Mouse (Mus musculus) heart, embryonic 14.5 days (tissue): ENCODE measurements around the gene 4430402I18Rik. TPM values are rescaled to one million over a fixed set of nuclear protein-coding genes. Genes with fewer than 3 reads are reported as not detected.
A peak's percentile ranks its signal among the peaks of the same experiment; 100 is the strongest.

Source experiments
- ATAC-seq: fragments of 200-750 bp; cut with Nextera tagmentation; 2 replicates; pipeline ENCODE4 v1.8.0; 2017; ENCODE audit warnings: low read depth, moderate TSS enrichment; ENCODE audit not compliant: insufficient number of reproducible peaks, insufficient read depth, low FRiP score
- H3K27ac ChIP-seq, 2 experiments: fragments of 200-500 bp in 1 of 2; fragments of 300-500 bp in 1 of 2; sonication (generic) in 1 of 2; replicated peaks in 1 of 2; 2 replicates each; pipeline ENCODE4 v1.5.1; 2012 to 2014; ENCODE audit warnings: low read depth in 2 of 2, low read length in 2 of 2, control low read depth in 1 of 2, mild to moderate bottlenecking in 1 of 2, mixed read lengths in 1 of 2; ENCODE audit not compliant: control insufficient read depth in 1 of 2, insufficient read depth in 1 of 2
- H3K27me3 ChIP-seq: fragments of 300-500 bp; sonication (generic); 2 replicates; pipeline ENCODE4 v1.6.1; 2014; ENCODE audit warnings: mild to moderate bottlenecking, low read length, control low read depth; ENCODE audit not compliant: control insufficient read depth, insufficient read depth
- H3K36me3 ChIP-seq: fragments of 300-500 bp; sonication (generic); 2 replicates; pipeline ENCODE4 v1.6.1; 2014; ENCODE audit warnings: mild to moderate bottlenecking, control low read depth, low read length, mixed read lengths; ENCODE audit not compliant: control insufficient read depth, insufficient read depth
- H3K4me1 ChIP-seq, 2 experiments: fragments of 200-500 bp in 1 of 2; fragments of 300-500 bp in 1 of 2; sonication (generic) in 1 of 2; 2 replicates each; pipeline ENCODE4 v1.6.1; 2012 to 2014; ENCODE audit warnings: low read length in 2 of 2, control low read depth in 1 of 2, mixed read lengths in 1 of 2; ENCODE audit not compliant: control insufficient read depth in 2 of 2, insufficient read depth in 2 of 2
- H3K4me2 ChIP-seq: fragments of 300-500 bp; sonication (generic); 2 replicates; pipeline ENCODE4 v1.6.1; 2014; ENCODE audit warnings: mild to moderate bottlenecking, low read length
- H3K4me3 ChIP-seq, 2 experiments: fragments of 200-500 bp in 1 of 2; fragments of 300-500 bp in 1 of 2; sonication (generic) in 1 of 2; 2 replicates each; pipeline ENCODE4 v1.5.1; 2012 to 2014; ENCODE audit warnings: low read length in 2 of 2, mild to moderate bottlenecking in 2 of 2, control low read depth in 1 of 2, low read depth in 1 of 2, moderate library complexity in 1 of 2; ENCODE audit not compliant: control insufficient read depth in 1 of 2, insufficient read depth in 1 of 2
- H3K9ac ChIP-seq: fragments of 300-500 bp; sonication (generic); 2 replicates; pipeline ENCODE4 v1.6.1; 2014; ENCODE audit warnings: mild to moderate bottlenecking, low read length
- H3K9me3 ChIP-seq: fragments of 300-500 bp; sonication (generic); 2 replicates; pipeline ENCODE4 v1.6.1; 2016; ENCODE audit warnings: low read length, control low read depth; ENCODE audit not compliant: control insufficient read depth
- WGBS: fragments of 180-500 bp; shearing (Covaris S2); extraction: QIAGEN DNeasy Blood & Tissue Kit; methylation state at CpG from one replicate; pipeline ENCODE4 v1.1.7; 2014; 5-methylcytosine and 5-hydroxymethylcytosine counted together
- polyA plus RNA-seq: library from polyadenylated mRNA; unstranded; fragments of >200 nt; fragmentation: Nextera tagmentation; extraction: Ambion mirVana; gene quantifications from 2 replicates; pipeline ENCODE4 v1.2.1, GENCODE M21; 2014

The 4430402I18Rik gene
- polyA plus RNA-seq, 1 experiment from 2014 or later, result 8.2 TPM

DNA sequence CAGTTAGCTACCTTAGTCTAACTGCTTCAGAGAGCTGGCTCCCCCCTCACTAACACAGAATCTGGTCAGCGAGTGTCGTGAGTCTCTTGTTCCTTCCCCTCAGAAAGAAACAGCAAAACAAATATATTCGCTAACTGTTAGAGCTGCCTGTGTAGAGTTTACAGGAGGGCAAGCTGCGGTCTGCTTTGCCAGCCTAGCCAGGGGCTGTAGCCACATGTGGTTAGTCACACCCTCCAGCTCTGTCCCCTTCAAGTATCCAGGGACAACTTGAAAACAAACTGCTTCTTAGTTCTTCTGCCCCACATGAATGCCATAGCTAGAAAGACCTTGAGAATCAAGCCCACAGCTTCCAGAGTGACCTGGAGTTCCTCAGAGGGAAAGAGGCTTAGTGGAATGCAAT, 26.3 kb downstream of the 4430402I18Rik start:
- H3K36me3 ChIP-seq, result no peaks in the 10 kb centered on the region
- H3K9ac ChIP-seq, result no peak overlapping the region
- H3K27ac ChIP-seq, result peak overlapping the region; percentile 30 to 88; a peak in 3 of 4 replicates
- H3K4me3 ChIP-seq, result no peak overlapping the region
- H3K9me3 ChIP-seq, result no peaks in the 10 kb centered on the region
- no peaks in the 10 kb centered on the region for H3K27me3 ChIP-seq
- no peak overlapping the region for H3K4me2 ChIP-seq
- WGBS, result 46% methylated on average over 4 of the region's 4 CpGs
- ATAC-seq, result no peak
- peaks cover 12 to 20% of the 10 kb centered on the region in 2 experiments for H3K4me1 ChIP-seq

DNA sequence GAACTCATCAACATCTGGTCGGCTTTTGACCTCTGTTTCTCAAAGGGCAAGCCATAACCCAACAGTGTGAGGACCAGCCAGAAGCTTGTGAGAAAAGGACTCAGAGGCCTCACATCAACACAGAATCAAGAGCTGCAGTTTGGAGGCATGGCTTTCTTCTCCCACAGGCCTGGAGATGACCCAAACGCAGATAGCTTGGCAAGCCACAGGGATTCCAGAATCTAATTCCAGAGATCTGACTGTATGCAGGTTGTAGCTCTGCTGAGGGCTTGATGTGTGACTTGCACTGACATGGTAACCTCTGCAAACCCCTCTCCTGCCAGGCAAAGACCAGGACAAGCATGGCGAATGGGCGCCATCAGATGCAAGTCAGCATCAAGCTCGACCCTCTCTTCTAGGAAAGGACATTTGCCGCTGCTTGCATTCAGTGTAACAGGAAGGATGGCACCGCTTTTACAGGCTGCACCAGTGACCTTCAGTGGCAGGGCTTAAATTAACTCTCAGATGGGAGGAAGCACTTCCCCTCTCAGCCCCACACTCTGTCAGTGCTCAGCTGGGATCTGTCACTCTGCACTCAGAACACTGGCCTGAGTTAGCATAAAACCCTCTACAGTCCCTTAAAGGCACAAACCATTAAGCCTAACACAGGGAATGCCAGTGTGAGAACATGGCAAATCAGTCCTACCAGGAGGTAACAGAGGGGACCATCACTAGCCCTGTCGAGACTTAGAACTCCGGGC, 27.3 kb downstream of the 4430402I18Rik start:
- no peaks in the 10 kb centered on the region for H3K36me3 ChIP-seq
- H3K4me3 ChIP-seq, result no peak overlapping the region
- H3K27me3 ChIP-seq, result no peaks in the 10 kb centered on the region
- peaks cover 12 to 16% of the 10 kb centered on the region in 2 experiments for H3K4me1 ChIP-seq
- H3K27ac ChIP-seq, result peak overlapping the region; percentile 86 to 88
- peak overlapping the region; percentile 22; the same call in 1 of the 2 replicates for H3K9ac ChIP-seq
- H3K4me2 ChIP-seq, result no peak overlapping the region; the same call in 1 of the 2 replicates
- 26% methylated on average over 9 of the region's 9 CpGs for WGBS
- ATAC-seq, result peak; percentile 85
- H3K9me3 ChIP-seq, result no peaks in the 10 kb centered on the region

DNA sequence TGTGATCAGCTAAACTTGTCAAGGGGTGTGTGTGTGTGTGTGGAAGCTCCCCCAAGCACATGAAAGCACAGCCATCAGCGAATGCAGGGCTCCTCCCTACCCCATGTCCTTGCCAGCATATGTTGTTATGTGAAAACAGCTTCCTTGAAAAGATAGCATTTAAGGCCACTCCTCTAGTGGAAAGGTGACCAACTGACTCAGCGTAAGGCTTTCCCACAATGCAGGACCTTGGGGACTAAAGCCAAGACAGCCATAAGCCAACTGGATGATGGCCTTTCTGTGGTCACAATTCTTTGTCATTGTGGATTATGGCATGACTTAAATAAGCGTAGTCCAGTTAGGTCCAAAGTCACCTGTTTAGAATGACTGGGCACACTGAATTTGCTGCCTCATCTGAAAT, 32.7 kb downstream of the 4430402I18Rik start:
- Histone ChIP-seq H3K36me3 (no peaks in the 10 kb centered on the region), H3K27ac (no peak overlapping the region), H3K27me3 (no peaks in the 10 kb centered on the region), H3K4me3 (no peak overlapping the region), H3K9ac (no peak overlapping the region), H3K4me2 (no peak overlapping the region), H3K4me1 (peaks cover under 1 to 1% of the 10 kb centered on the region in 2 experiments), H3K9me3 (no peaks in the 10 kb centered on the region)
- WGBS, result 88% methylated on average over 3 of the region's 3 CpGs
- no peak for ATAC-seq

DNA sequence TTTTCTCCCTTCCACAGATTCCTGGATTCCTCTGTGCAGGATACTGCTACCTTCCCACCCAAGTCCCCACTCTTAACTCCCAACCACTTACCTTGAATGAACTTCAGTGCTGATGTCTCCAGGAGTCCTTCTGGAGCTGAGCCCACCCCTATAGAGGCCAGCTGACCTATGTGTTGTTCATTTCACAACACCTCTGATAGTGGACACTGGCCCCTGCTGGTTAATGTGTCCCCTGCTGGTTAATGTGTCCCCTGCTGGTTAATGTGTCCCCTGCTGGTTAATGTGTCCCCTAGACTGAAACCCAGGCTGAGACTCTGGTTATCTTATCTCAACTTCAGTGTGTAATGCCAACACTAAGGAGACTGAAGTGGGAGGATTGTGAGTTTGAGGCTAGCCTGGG, 38.6 kb downstream of the 4430402I18Rik start:
- no peaks in the 10 kb centered on the region for H3K27me3 ChIP-seq
- H3K9ac ChIP-seq, result no peak overlapping the region
- no peak overlapping the region for H3K27ac ChIP-seq
- H3K4me2 ChIP-seq, result no peak overlapping the region
- no peak overlapping the region for H3K4me3 ChIP-seq
- H3K4me1 ChIP-seq, result peaks cover 2 to 5% of the 10 kb centered on the region in 2 experiments; a peak in 3 of 4 replicates
- ATAC-seq, result no peak
- no peaks in the 10 kb centered on the region for H3K9me3 ChIP-seq
- no peaks in the 10 kb centered on the region for H3K36me3 ChIP-seq

DNA sequence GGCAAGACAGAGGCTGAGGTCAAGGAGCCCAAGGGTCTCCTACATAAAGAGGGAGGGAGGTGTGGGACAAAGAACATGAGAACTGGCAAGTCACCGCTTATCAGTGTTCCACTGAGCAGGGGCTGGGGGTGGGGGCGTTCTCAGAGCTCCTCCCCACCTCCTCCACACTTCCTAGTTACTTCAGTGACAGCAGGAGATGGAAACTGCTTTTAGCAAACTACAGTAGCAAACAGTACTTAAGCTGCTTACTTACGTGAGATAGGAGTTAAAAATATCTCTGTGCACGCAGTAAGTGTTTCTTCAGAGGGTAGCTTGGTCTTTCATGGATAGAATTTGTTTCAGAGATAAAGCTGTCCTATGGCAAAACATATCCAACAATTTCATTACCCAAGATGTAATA, 40.2 kb downstream of the 4430402I18Rik start:
- Histone ChIP-seq H3K9ac (no peak overlapping the region), H3K4me2 (no peak overlapping the region), H3K4me3 (no peak overlapping the region), H3K36me3 (no peaks in the 10 kb centered on the region), H3K4me1 (peaks cover 2 to 5% of the 10 kb centered on the region in 2 experiments; a peak in 3 of 4 replicates), H3K27me3 (no peaks in the 10 kb centered on the region), H3K27ac (peak overlapping the region in 1 of 2 experiments; percentile 39; a peak in 1 of 4 replicates), H3K9me3 (no peaks in the 10 kb centered on the region)
- 9% methylated on average over 4 of the region's 4 CpGs for WGBS
- no peak for ATAC-seq

DNA sequence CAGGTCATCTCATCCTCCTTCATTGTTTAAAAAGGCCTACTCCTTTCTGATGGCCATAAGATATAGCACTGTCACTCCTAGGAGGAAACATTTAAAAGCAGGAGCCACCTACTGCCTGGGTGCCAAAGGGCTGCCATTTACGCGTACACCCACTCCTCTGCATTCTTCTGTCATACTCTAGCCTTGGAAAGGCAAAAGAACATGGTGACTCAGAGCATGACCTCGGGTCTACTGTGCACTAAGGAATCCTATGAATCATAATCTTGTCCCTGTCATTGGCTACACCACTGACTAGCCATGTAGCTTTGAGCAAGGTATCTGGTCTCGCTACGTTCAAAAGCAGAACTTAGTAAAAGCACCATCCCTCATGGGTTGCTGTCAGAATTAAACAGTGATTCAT, 41.2 kb downstream of the 4430402I18Rik start:
- Histone ChIP-seq H3K27me3 (no peaks in the 10 kb centered on the region), H3K4me1 (peaks cover 2 to 5% of the 10 kb centered on the region in 2 experiments; a peak in 3 of 4 replicates), H3K4me3 (no peak overlapping the region), H3K4me2 (no peak overlapping the region), H3K36me3 (no peaks in the 10 kb centered on the region), H3K9me3 (no peaks in the 10 kb centered on the region), H3K27ac (no peak overlapping the region), H3K9ac (no peak overlapping the region)
- no peak for ATAC-seq
- 85% methylated on average over 5 of the region's 5 CpGs for WGBS

DNA sequence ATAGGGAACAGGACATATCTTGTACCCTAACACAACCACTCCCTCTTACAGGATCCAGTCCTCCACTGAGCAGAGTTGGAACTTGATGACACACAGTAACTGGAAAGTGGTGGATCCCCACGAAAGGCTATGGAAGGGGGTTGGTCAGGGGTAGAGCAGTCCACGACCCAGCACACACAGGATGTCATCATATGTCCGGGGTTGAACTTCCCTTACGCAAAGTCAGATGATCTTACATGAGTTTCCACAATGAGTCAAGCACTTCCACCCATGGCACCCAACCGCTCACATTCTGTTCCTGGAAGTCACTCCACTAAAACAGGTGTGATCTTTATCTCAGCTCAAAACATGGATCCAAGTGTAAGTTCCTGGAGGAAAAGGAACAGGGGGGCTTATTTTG, 49.8 kb downstream of the 4430402I18Rik start:
- Histone ChIP-seq H3K27me3 (no peaks in the 10 kb centered on the region), H3K9ac (no peak overlapping the region), H3K9me3 (no peaks in the 10 kb centered on the region), H3K36me3 (no peaks in the 10 kb centered on the region), H3K4me1 (peaks cover 0 to 11% of the 10 kb centered on the region in 2 experiments; a peak in 1 of 4 replicates), H3K4me3 (no peak overlapping the region), H3K4me2 (no peak overlapping the region), H3K27ac (no peak overlapping the region)
- WGBS, result 75% methylated on average over 5 of the region's 5 CpGs
- ATAC-seq, result no peak
